Mouse (Mus musculus) spleen, adult 10 weeks (tissue): ENCODE results near the gene Cyp4a14. TPM values are rescaled to one million over a fixed set of nuclear protein-coding genes. Genes with fewer than 3 reads are reported as not detected.

Source experiments
- polyA plus RNA-seq: library from polyadenylated mRNA; stranded (reverse); fragments of 350-450 nt; fragmentation: Illumina TruSeq; extraction: RNeasy Lipid Tissue Mini Kit (QIAGEN cat#74804); gene quantifications from one replicate; pipeline ENCODE4 v1.2.3, GENCODE M21; 2015; ENCODE audit warnings: low replicate concordance; ENCODE audit not compliant: insufficient read depth

The Cyp4a14 gene
- not detected for polyA plus RNA-seq

GRCm38 (mm10) chr4:115496001-115496400, at the start of gene Cyp4a14:
Cyp4a14 (minus strand) TSS chr4:115496142.

GRCm38 (mm10) chr4:115518000-115518399, 22.1 kb upstream of the Cyp4a14 start, which contains the start of gene Cyp4a10:
Cyp4a10 (plus strand) TSS chr4:115518264.

GRCm38 (mm10) chr4:115452304-115452703, 43.6 kb downstream of the Cyp4a14 start, which contains the start of gene Cyp4a30b:
Cyp4a30b (plus strand) TSS chr4:115452604.

Other genes with a start within 250 kb of the Cyp4a14 start
- not detected for gene Cyp4a12a, start 197.1 kb downstream of the Cyp4a14 start, polyA plus RNA-seq
- gene Cyp4a12b, start 84.5 kb downstream of the Cyp4a14 start, polyA plus RNA-seq: not detected
- not detected for gene Cyp4a30b, start 43.5 kb downstream of the Cyp4a14 start, polyA plus RNA-seq
- not detected for gene Cyp4a10, start 22.1 kb upstream of the Cyp4a14 start, polyA plus RNA-seq
- not detected for gene Cyp4a31, start 67.5 kb upstream of the Cyp4a14 start, polyA plus RNA-seq
- gene Cyp4a32, start 104.8 kb upstream of the Cyp4a14 start, polyA plus RNA-seq: not detected
- 9.9 TPM for gene Cyp4b1, start 151.6 kb upstream of the Cyp4a14 start, polyA plus RNA-seq
- gene Efcab14, start 241.6 kb upstream of the Cyp4a14 start, polyA plus RNA-seq: 31.1 TPM